Mouse (Mus musculus): ENCODE data around the gene Mybl2. TPM values are rescaled to one million over a fixed set of nuclear protein-coding genes. Genes with fewer than 3 reads are reported as not detected.

Gene Mybl2
- polyA plus RNA-seq, 1 experiment from 2014 or later, result 22.4 TPM

- Histone ChIP-seq H3K4me1 (ENCODE audit: control insufficient read depth, insufficient read depth, low read length) (no peaks in the 10 kb centered on the region), H3K27me3 (ENCODE audit: control insufficient read depth, insufficient read depth, low read length) (no peaks in the 10 kb centered on the region), H3K4me3 (ENCODE audit: low read depth, low read length) (no peak overlapping the region), H3K36me3 (ENCODE audit: control insufficient read depth, insufficient read depth, low read length) (no peaks in the 10 kb centered on the region), H3K4me2 (replicated peaks; ENCODE audit: low read depth, low read length) (no peak overlapping the region), H3K9me3 (ENCODE audit: control insufficient read depth, low read depth, low read length) (no peaks in the 10 kb centered on the region), H3K9ac (replicated peaks; ENCODE audit: low read depth, low read length) (no peak overlapping the region), H3K27ac (ENCODE audit: low read length) (no peak overlapping the region)
- ATAC-seq (ENCODE audit: insufficient number of reproducible peaks, insufficient read depth, low FRiP score, low read depth), result no peak
- WGBS, result 83% methylated on average over 9 of the region's 9 CpGs
These were observed 53.9 kb downstream of the Mybl2 start for GRCm38 (mm10) chr2:163108385-163108784.

GRCm38 (mm10) chr2:163110706-163111105 lies 56.2 kb downstream of the Mybl2 start:
- Histone ChIP-seq H3K4me3 (ENCODE audit: low read depth, low read length) (no peak overlapping the region), H3K36me3 (ENCODE audit: control insufficient read depth, insufficient read depth, low read length) (no peaks in the 10 kb centered on the region)

GRCm38 (mm10) chr2:163111413-163112201 lies 57.1 kb downstream of the Mybl2 start:
- 57% methylated on average over 16 of the region's 16 CpGs for WGBS
- Histone ChIP-seq H3K27ac (ENCODE audit: low read length) (no peak overlapping the region), H3K4me3 (ENCODE audit: low read depth, low read length) (no peak overlapping the region), H3K36me3 (ENCODE audit: control insufficient read depth, insufficient read depth, low read length) (no peaks in the 10 kb centered on the region), H3K27me3 (ENCODE audit: control insufficient read depth, insufficient read depth, low read length) (no peaks in the 10 kb centered on the region), H3K4me2 (replicated peaks; ENCODE audit: low read depth, low read length) (no peak overlapping the region), H3K9me3 (ENCODE audit: control insufficient read depth, low read depth, low read length) (no peaks in the 10 kb centered on the region), H3K9ac (replicated peaks; ENCODE audit: low read depth, low read length) (no peak overlapping the region), H3K4me1 (ENCODE audit: control insufficient read depth, insufficient read depth, low read length) (no peaks in the 10 kb centered on the region)
- no peak for ATAC-seq (ENCODE audit: insufficient number of reproducible peaks, insufficient read depth, low FRiP score, low read depth)

More at GRCm38 (mm10) chr2:163110706-163111105, 56.2 kb downstream of the Mybl2 start:
- Histone ChIP-seq H3K27me3 (ENCODE audit: control insufficient read depth, insufficient read depth, low read length) (no peaks in the 10 kb centered on the region), H3K27ac (ENCODE audit: low read length) (no peak overlapping the region), H3K4me1 (ENCODE audit: control insufficient read depth, insufficient read depth, low read length) (no peaks in the 10 kb centered on the region), H3K4me2 (replicated peaks; ENCODE audit: low read depth, low read length) (no peak overlapping the region), H3K9me3 (ENCODE audit: control insufficient read depth, low read depth, low read length) (no peaks in the 10 kb centered on the region), H3K9ac (replicated peaks; ENCODE audit: low read depth, low read length) (no peak overlapping the region)
- WGBS, result 96% methylated on average over 1 of the region's 1 CpGs
- no peak for ATAC-seq (ENCODE audit: insufficient number of reproducible peaks, insufficient read depth, low FRiP score, low read depth)

- H3K9me3 ChIP-seq (ENCODE audit: control insufficient read depth, low read depth, low read length), result no peaks in the 10 kb centered on the region
- 61% methylated on average over 15 of the region's 15 CpGs for WGBS
- no peak overlapping the region for H3K27ac ChIP-seq (ENCODE audit: low read length)
- H3K9ac ChIP-seq (replicated peaks; ENCODE audit: low read depth, low read length), result no peak overlapping the region
- H3K4me1 ChIP-seq (ENCODE audit: control insufficient read depth, insufficient read depth, low read length), result no peaks in the 10 kb centered on the region
- no peaks in the 10 kb centered on the region for H3K27me3 ChIP-seq (ENCODE audit: control insufficient read depth, insufficient read depth, low read length)
- no peak for ATAC-seq (ENCODE audit: insufficient number of reproducible peaks, insufficient read depth, low FRiP score, low read depth)
- H3K4me2 ChIP-seq (replicated peaks; ENCODE audit: low read depth, low read length), result no peak overlapping the region
- H3K36me3 ChIP-seq (ENCODE audit: control insufficient read depth, insufficient read depth, low read length), result no peaks in the 10 kb centered on the region
- no peak overlapping the region for H3K4me3 ChIP-seq (ENCODE audit: low read depth, low read length)
These were observed 66.3 kb downstream of the Mybl2 start for GRCm38 (mm10) chr2:163120626-163121352.

GRCm38 (mm10) chr2:163121353-163121660 lies 66.8 kb downstream of the Mybl2 start:
- Histone ChIP-seq H3K27me3 (ENCODE audit: control insufficient read depth, insufficient read depth, low read length) (no peaks in the 10 kb centered on the region), H3K9me3 (ENCODE audit: control insufficient read depth, low read depth, low read length) (no peaks in the 10 kb centered on the region), H3K9ac (replicated peaks; ENCODE audit: low read depth, low read length) (no peak overlapping the region), H3K4me1 (ENCODE audit: control insufficient read depth, insufficient read depth, low read length) (no peaks in the 10 kb centered on the region), H3K4me2 (replicated peaks; ENCODE audit: low read depth, low read length) (no peak overlapping the region), H3K4me3 (ENCODE audit: low read depth, low read length) (no peak overlapping the region), H3K27ac (ENCODE audit: low read length) (no peak overlapping the region), H3K36me3 (ENCODE audit: control insufficient read depth, insufficient read depth, low read length) (no peaks in the 10 kb centered on the region)
- ATAC-seq (ENCODE audit: insufficient number of reproducible peaks, insufficient read depth, low FRiP score, low read depth), result no peak
- WGBS, result 85% methylated on average over 3 of the region's 3 CpGs

- Histone ChIP-seq H3K27ac (ENCODE audit: low read length) (no peak overlapping the region), H3K9ac (replicated peaks; ENCODE audit: low read depth, low read length) (no peak overlapping the region), H3K27me3 (ENCODE audit: control insufficient read depth, insufficient read depth, low read length) (no peaks in the 10 kb centered on the region), H3K9me3 (ENCODE audit: control insufficient read depth, low read depth, low read length) (no peaks in the 10 kb centered on the region), H3K4me3 (ENCODE audit: low read depth, low read length) (no peak overlapping the region), H3K36me3 (ENCODE audit: control insufficient read depth, insufficient read depth, low read length) (no peaks in the 10 kb centered on the region), H3K4me2 (replicated peaks; ENCODE audit: low read depth, low read length) (peak overlapping the region; percentile 30), H3K4me1 (ENCODE audit: control insufficient read depth, insufficient read depth, low read length) (no peaks in the 10 kb centered on the region)
- WGBS, result 9% methylated on average over 9 of the region's 9 CpGs
- peak; percentile 92 for ATAC-seq (ENCODE audit: insufficient number of reproducible peaks, insufficient read depth, low FRiP score, low read depth)
These were observed 67.8 kb downstream of the Mybl2 start for GRCm38 (mm10) chr2:163122319-163122718.

GRCm38 (mm10) chr2:163123496-163123895 lies 69.0 kb downstream of the Mybl2 start:
- Histone ChIP-seq H3K4me2 (replicated peaks; ENCODE audit: low read depth, low read length) (no peak overlapping the region), H3K4me1 (ENCODE audit: control insufficient read depth, insufficient read depth, low read length) (no peaks in the 10 kb centered on the region), H3K27ac (ENCODE audit: low read length) (no peak overlapping the region), H3K27me3 (ENCODE audit: control insufficient read depth, insufficient read depth, low read length) (no peaks in the 10 kb centered on the region), H3K9ac (replicated peaks; ENCODE audit: low read depth, low read length) (no peak overlapping the region), H3K9me3 (ENCODE audit: control insufficient read depth, low read depth, low read length) (no peaks in the 10 kb centered on the region), H3K4me3 (ENCODE audit: low read depth, low read length) (no peak overlapping the region), H3K36me3 (ENCODE audit: control insufficient read depth, insufficient read depth, low read length) (no peaks in the 10 kb centered on the region)
- no peak for ATAC-seq (ENCODE audit: insufficient number of reproducible peaks, insufficient read depth, low FRiP score, low read depth)
- 74% methylated on average over 5 of the region's 5 CpGs for WGBS

GRCm38 (mm10) chr2:163130837-163131236 lies 76.3 kb downstream of the Mybl2 start:
- Histone ChIP-seq H3K9ac (replicated peaks; ENCODE audit: low read depth, low read length) (no peak overlapping the region), H3K4me2 (replicated peaks; ENCODE audit: low read depth, low read length) (no peak overlapping the region), H3K9me3 (ENCODE audit: control insufficient read depth, low read depth, low read length) (no peaks in the 10 kb centered on the region), H3K4me1 (ENCODE audit: control insufficient read depth, insufficient read depth, low read length) (no peaks in the 10 kb centered on the region), H3K36me3 (ENCODE audit: control insufficient read depth, insufficient read depth, low read length) (no peaks in the 10 kb centered on the region), H3K27ac (ENCODE audit: low read length) (no peak overlapping the region), H3K4me3 (ENCODE audit: low read depth, low read length) (no peak overlapping the region), H3K27me3 (ENCODE audit: control insufficient read depth, insufficient read depth, low read length) (no peaks in the 10 kb centered on the region)
- WGBS, result 81% methylated on average over 5 of the region's 5 CpGs
- no peak for ATAC-seq (ENCODE audit: insufficient number of reproducible peaks, insufficient read depth, low FRiP score, low read depth)
